Mouse (Mus musculus) liver, adult 2 months (tissue): ENCODE results near the gene Meig1.

Experiments used
- CTCF ChIP-seq: fragments of 200-500 bp; IDR thresholded peaks from 2 replicates; pipeline ENCODE4 v1.5.1; 2011; ENCODE audit warnings: low read depth, low read length, control low read depth
- POLR2A ChIP-seq: fragments of 200-500 bp; IDR thresholded peaks from 2 replicates; pipeline ENCODE4 v1.6.1; 2011; ENCODE audit warnings: low read length, control low read depth; ENCODE audit not compliant: insufficient read depth; ENCODE audit errors: extremely low read depth

DNA sequence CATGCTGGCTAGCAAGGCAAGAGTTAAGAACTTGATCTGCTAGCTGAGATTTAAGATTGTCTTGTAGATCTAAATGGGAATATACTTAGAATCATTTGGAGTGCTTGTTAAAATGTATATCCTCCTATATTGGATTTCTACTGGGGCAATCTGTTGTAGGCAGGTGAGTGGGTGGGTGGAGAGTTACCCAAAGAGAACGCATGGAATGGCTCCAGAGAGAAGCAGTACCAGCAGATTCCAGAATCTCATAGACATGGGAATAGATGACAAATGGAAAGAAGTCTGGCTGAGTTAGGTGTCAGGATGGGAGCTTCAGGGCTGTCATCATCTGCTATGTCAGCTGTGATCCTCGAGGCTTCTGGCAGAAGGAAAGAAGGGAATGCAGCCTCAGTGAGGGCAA, 27.0 kb upstream of the Meig1 start:
- TF ChIP-seq CTCF (no peak), POLR2A (no peak)
